Mouse (Mus musculus) cerebellum, adult 2 months (tissue): ENCODE data around the gene Lrrc74a. TPM values are rescaled to one million over a fixed set of nuclear protein-coding genes. Genes with fewer than 3 reads are reported as not detected.

Experiments used
- DNase-seq, 2 experiments: peaks; one replicate each; pipeline ENCODE4 v3.0.0; 2021
- H3K27ac ChIP-seq: fragments of 200-500 bp; 2 replicates; pipeline ENCODE4 v1.5.1; 2012; ENCODE audit warnings: low read length, control low read depth, inconsistent platforms; ENCODE audit not compliant: insufficient read depth
- H3K27me3 ChIP-seq: fragments of 200-500 bp; 2 replicates; pipeline ENCODE4 v1.6.1; 2012; ENCODE audit warnings: inconsistent platforms, mild to moderate bottlenecking, low read length, moderate library complexity; ENCODE audit not compliant: control insufficient read depth, insufficient read depth
- H3K4me1 ChIP-seq: fragments of 200-500 bp; 2 replicates; pipeline ENCODE4 v1.6.1; 2011; ENCODE audit warnings: low read length; ENCODE audit not compliant: control insufficient read depth, insufficient read depth
- H3K4me3 ChIP-seq: fragments of 200-500 bp; replicated peaks from 2 replicates; pipeline ENCODE3; 2011; ENCODE audit warnings: mild to moderate bottlenecking, low read depth, low read length, control low read depth; ENCODE audit not compliant: insufficient read depth
- CTCF ChIP-seq: fragments of 200-500 bp; IDR thresholded peaks from 2 replicates; pipeline ENCODE4 v1.5.1; 2011; ENCODE audit warnings: low read depth, mild to moderate bottlenecking, control low read depth, low read length, moderate library complexity, borderline replicate concordance; ENCODE audit not compliant: insufficient read depth
- POLR2A ChIP-seq: fragments of 200-500 bp; IDR thresholded peaks from 2 replicates; pipeline ENCODE4 v1.6.1; 2011; ENCODE audit warnings: low read length, control low read depth, borderline replicate concordance; ENCODE audit not compliant: insufficient read depth
- WGBS: fragments of 180-500 bp; shearing (Covaris S2); methylation state at CpG from one replicate; pipeline ENCODE4 v1.1.7; 2018; 5-methylcytosine and 5-hydroxymethylcytosine counted together
- polyA plus RNA-seq: library from polyadenylated mRNA; depleted of rRNA; stranded (reverse); fragments of >200 nt; gene quantifications from 2 replicates; pipeline ENCODE4 v1.2.3, GENCODE M21; 2012

The Lrrc74a gene
- polyA plus RNA-seq, 1 experiment, result not detected

- DNase-seq, result no peak
- Histone ChIP-seq H3K4me1 (peaks cover 21% of the 10 kb centered on the region), H3K27me3 (no peaks in the 10 kb centered on the region), H3K4me3 (no peak overlapping the region), H3K27ac (no peak overlapping the region)
- no peak for TF ChIP-seq CTCF
- no peak for TF ChIP-seq POLR2A
- 90% methylated on average over 2 of the region's 2 CpGs for WGBS
These were observed 57.8 kb downstream of the Lrrc74a start for GRCm38 (mm10) chr12:86791987-86792386.

GRCm38 (mm10) chr12:86793830-86794229 is 59.7 kb downstream of the Lrrc74a start:
- Histone ChIP-seq H3K4me3 (no peak overlapping the region), H3K27ac (no peak overlapping the region), H3K4me1 (peaks cover 21% of the 10 kb centered on the region), H3K27me3 (no peaks in the 10 kb centered on the region)
- 52% methylated on average over 3 of the region's 3 CpGs for WGBS
- TF ChIP-seq POLR2A (no peak), CTCF (no peak)
- peak in 1 of 2 experiments; percentile 63 for DNase-seq

- Histone ChIP-seq H3K4me1 (peaks cover 26% of the 10 kb centered on the region), H3K27me3 (no peaks in the 10 kb centered on the region), H3K4me3 (no peak overlapping the region), H3K27ac (no peak overlapping the region)
- DNase-seq, result no peak
- TF ChIP-seq CTCF, result no peak
- TF ChIP-seq POLR2A, result no peak
- WGBS, result 91% methylated on average over 11 of the region's 11 CpGs
These were observed 60.2 kb downstream of the Lrrc74a start for GRCm38 (mm10) chr12:86794331-86794730.

- 47% methylated on average over 7 of the region's 7 CpGs for WGBS
- H3K27ac ChIP-seq, result 0 out of 2 replicates have a peak overlapping the region, but pooled peaks have one; percentile 12
- no peak overlapping the region for H3K4me3 ChIP-seq
- H3K27me3 ChIP-seq, result no peaks in the 10 kb centered on the region
- peaks cover 25% of the 10 kb centered on the region for H3K4me1 ChIP-seq
- TF ChIP-seq POLR2A (no peak), CTCF (no peak)
- no peak for DNase-seq
These were observed 61.1 kb downstream of the Lrrc74a start for GRCm38 (mm10) chr12:86795076-86795837.

GRCm38 (mm10) chr12:86795838-86796232 is 61.7 kb downstream of the Lrrc74a start:
- TF ChIP-seq CTCF (peak; percentile 100), POLR2A (no peak)
- Histone ChIP-seq H3K4me3 (no peak overlapping the region), H3K27ac (0 out of 2 replicates have a peak overlapping the region, but pooled peaks have one; percentile 12), H3K4me1 (peaks cover 24% of the 10 kb centered on the region), H3K27me3 (no peaks in the 10 kb centered on the region)
- WGBS, result 2% methylated on average over 4 of the region's 4 CpGs
- DNase-seq, result peak; percentile 87 to 90

GRCm38 (mm10) chr12:86796351-86796750 is 62.2 kb downstream of the Lrrc74a start:
- Histone ChIP-seq H3K27me3 (no peaks in the 10 kb centered on the region), H3K4me1 (peaks cover 26% of the 10 kb centered on the region), H3K27ac (peak overlapping the region; percentile 49), H3K4me3 (no peak overlapping the region)
- TF ChIP-seq POLR2A (no peak), CTCF (no peak)
- no peak for DNase-seq
- 49% methylated on average over 3 of the region's 3 CpGs for WGBS

- TF ChIP-seq CTCF (no peak), POLR2A (no peak)
- no peaks in the 10 kb centered on the region for H3K27me3 ChIP-seq
- H3K4me3 ChIP-seq, result no peak overlapping the region
- DNase-seq, result no peak
- 89% methylated on average over 4 of the region's 4 CpGs for WGBS
- peaks cover 37% of the 10 kb centered on the region for H3K4me1 ChIP-seq
- H3K27ac ChIP-seq, result no peak overlapping the region
These were observed 63.6 kb downstream of the Lrrc74a start for GRCm38 (mm10) chr12:86797771-86798170.
